Mouse (Mus musculus): Measurements from ENCODE around the gene Olfr1028. TPM values are rescaled to one million over a fixed set of nuclear protein-coding genes. Genes with fewer than 3 reads are reported as not detected.

Gene Olfr1028
- not detected for total RNA-seq (2021)

DNA sequence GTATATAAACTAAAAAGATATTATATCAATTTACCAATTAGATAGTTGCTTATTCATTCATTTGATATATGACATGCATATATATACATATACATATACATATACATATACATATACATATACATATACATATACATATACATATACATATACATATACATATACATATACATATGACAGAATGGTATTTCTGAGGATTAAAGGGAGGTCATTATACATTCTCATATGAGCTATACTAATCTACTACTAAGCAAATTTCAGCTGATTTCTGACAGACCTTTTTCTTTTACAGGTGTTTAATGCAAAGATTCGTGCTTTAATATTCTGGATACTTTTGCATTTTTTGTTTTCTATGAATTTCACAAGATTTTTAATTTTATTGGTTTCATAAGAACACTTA lies at the start of gene Olfr1028:
TSS of gene Olfr1028 (plus strand) at position 301 of the 400 bp plus-strand sequence.
- intact Hi-C loops (cut with DNase I) = no loop called here
- DNase-seq (ENCODE audit: low spot score) = no peak

DNA sequence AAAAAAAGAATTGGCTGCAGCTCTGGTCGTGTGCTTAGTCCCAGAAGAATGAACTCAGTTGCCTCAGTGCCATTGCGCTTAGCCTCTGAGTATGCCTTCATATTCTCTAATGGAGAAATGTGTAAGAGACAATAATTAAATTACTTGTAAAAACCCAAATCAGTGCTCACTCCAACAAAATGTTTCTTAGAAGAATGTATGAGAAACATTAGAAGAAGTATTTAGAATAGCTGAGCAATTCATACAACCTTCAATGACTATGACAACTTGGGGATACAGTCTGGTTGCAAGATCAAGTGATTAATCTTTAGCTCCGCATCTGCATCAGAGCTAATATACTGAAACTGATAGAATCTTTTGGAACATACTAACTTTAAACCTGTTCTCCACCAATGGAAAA lies 45.3 kb upstream of the Olfr1028 start, which contains the start of gene Olfr1024:
TSS of gene Olfr1024 (minus strand) at position 101 of the 400 bp plus-strand sequence.
- intact Hi-C loops (cut with DNase I) = no loop called here
- no peak for DNase-seq (ENCODE audit: low spot score)

DNA sequence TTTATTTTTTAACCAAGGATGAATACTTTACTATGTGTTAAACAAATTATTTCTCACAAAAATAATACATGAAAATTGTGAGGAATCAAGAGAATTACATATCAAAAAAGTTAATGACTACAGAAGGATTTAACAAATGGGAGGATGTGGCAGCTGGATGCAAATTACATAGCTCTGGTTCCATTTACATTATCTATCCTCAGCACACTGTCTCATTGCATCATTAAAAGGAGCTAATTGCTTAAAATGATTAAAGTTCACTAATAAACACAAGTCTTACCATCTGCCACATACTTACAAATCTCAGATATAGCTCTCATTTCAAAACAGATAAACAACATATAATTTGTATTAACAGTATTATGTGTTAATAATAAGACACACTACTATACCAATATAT lies 37.0 kb upstream of the Olfr1028 start:
- intact Hi-C loops (cut with DNase I) = no loop called here
- DNase-seq (ENCODE audit: low spot score) = no peak

DNA sequence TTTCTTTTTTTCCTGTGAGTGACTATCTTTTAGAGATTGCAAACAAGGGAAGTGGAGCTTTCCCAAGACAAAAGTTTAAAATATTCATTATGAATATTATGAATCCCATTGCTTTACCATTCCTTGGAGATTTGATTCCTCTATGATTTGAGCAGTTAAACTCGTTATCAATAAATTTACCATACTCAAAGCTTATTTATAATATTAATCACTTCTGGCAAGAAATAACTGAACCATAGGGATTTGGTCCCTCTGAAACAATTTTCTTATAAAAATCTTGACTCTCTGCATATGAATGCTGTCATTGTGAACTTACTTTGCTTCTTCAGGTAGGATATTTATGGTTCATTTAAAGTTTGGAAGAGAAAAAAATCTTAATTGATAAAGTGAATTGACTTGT lies 35.3 kb upstream of the Olfr1028 start, which contains the start of gene Olfr1025-ps1:
TSS of gene Olfr1025-ps1 (plus strand) at position 301 of the 400 bp plus-strand sequence.
- DNase-seq (ENCODE audit: low spot score) = no peak
- intact Hi-C loops (cut with DNase I) = no loop called here

DNA sequence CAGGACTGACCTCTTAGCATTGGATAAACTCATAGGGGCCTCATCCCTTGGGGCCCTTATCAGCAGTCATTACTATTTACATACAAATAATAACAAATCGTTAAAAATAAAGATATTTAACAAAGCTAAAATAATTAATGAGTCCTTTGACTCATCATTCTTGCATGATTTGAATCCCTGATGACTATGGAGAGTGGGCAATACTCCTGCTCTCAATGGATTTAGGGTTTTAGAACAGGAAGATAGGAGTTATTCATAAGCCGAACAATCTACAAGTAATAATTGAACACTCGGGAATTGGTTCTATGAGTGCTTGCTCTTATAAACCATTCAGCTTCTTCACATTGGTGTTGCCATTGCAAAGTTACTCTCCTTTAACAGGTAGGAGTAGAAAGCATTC lies 29.0 kb upstream of the Olfr1028 start, which contains the start of gene Olfr1026:
TSS of gene Olfr1026 (plus strand) at position 301 of the 400 bp plus-strand sequence.
- intact Hi-C loops (cut with DNase I) = no loop called here
- no peak for DNase-seq (ENCODE audit: low spot score)

DNA sequence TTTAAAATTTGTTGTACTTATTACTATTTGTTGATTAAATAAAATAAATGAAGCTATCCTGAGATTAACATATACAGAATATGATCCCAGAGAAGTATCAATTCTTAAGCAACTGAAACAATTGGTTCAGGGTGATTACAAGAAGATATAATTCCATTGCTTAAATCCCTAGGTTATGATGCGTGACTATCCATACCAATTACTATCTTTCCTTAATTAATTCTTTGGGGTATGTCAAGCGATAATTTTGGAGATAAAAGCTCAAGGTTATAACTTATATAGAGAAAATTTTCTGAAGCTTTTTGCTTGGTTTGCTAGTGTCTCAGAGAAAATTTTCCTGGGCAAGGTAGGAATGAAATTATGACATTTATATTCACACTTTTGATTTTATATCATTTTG lies 23.4 kb downstream of the Olfr1028 start, which contains the start of gene Olfr1029:
TSS of gene Olfr1029 (plus strand) at position 301 of the 400 bp plus-strand sequence.
- intact Hi-C loops (cut with DNase I) = no loop called here
- DNase-seq (ENCODE audit: low spot score) = no peak

DNA sequence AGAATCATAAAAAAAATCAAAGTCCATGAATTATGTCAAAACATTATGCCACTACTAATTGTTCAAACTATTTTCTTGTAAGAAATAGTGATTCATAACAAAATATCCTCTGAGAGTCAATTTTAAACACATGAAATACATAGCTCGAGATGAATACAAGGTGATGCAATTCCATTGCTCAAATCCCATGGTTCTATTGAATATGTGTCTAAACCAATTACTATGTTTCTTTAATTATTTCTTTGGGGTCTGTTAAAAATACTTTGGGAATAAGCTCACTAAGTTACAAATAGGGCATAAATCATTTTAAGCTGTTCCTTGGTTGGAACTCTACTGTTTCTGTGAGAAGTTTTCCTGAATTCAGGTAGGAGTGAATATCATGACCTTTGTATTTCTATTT lies 28.7 kb downstream of the Olfr1028 start, which contains the start of gene Olfr1030:
TSS of gene Olfr1030 (plus strand) at position 301 of the 400 bp plus-strand sequence.
- no peak for DNase-seq (ENCODE audit: low spot score)
- intact Hi-C loops (cut with DNase I) = no loop called here

DNA sequence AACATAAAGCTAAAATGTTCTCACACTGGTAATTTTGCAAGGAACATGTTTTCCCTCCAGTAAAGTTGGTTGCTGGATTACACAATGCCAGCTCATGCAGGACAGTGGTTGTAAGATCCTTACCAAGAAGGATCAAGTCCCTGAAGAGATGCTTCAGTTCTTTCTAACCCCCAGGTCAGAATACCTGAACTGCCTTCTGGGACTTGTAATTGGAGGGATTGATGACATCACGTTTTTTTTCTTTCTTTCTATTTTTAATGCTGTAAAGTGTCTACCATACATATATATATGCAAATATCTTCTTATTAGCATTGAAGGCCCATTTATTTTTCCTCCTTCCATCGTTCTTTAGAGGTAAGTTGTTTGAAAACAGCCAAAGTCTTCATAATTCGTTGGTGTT lies 39.8 kb downstream of the Olfr1028 start, which contains the start of gene Olfr1031:
TSS of gene Olfr1031 (plus strand) at position 301 of the 400 bp plus-strand sequence.
- intact Hi-C loops (cut with DNase I) = no loop called here
- no peak for DNase-seq (ENCODE audit: low spot score)

Other genes with a start within 250 kb of the Olfr1028 start
- gene Olfr1009, start 235.0 kb upstream of the Olfr1028 start, total RNA-seq (2021) = not detected
- gene Olfr1012, start 187.7 kb upstream of the Olfr1028 start, total RNA-seq (2021) = not detected
- not detected for gene Olfr1013, start 183.3 kb upstream of the Olfr1028 start, total RNA-seq (2021)
- not detected for gene Olfr1014, start 177.7 kb upstream of the Olfr1028 start, total RNA-seq (2021)
- gene Olfr1015, start 168.4 kb upstream of the Olfr1028 start, total RNA-seq (2021) = not detected
- gene Olfr1016, start 147.9 kb upstream of the Olfr1028 start, total RNA-seq (2021) = not detected
- not detected for gene Olfr1018, start 132.0 kb upstream of the Olfr1028 start, total RNA-seq (2021)
- not detected for gene Olfr1019, start 105.0 kb upstream of the Olfr1028 start, total RNA-seq (2021)
- not detected for gene Olfr1020, start 103.4 kb upstream of the Olfr1028 start, total RNA-seq (2021)
- not detected for gene Olfr1022, start 81.8 kb upstream of the Olfr1028 start, total RNA-seq (2021)
- gene Olfr1023, start 64.8 kb upstream of the Olfr1028 start, total RNA-seq (2021) = not detected
- gene Olfr1024, start 45.4 kb upstream of the Olfr1028 start, total RNA-seq (2021) = not detected
- gene Olfr1025-ps1, start 35.2 kb upstream of the Olfr1028 start, total RNA-seq (2021) = not detected
- not detected for gene Olfr1026, start 28.9 kb upstream of the Olfr1028 start, total RNA-seq (2021)
- gene Olfr1029, start 23.5 kb downstream of the Olfr1028 start, total RNA-seq (2021) = not detected
- not detected for gene Olfr1030, start 28.8 kb downstream of the Olfr1028 start, total RNA-seq (2021)
- not detected for gene Olfr1031, start 39.9 kb downstream of the Olfr1028 start, total RNA-seq (2021)
- not detected for gene Olfr1032, start 55.1 kb downstream of the Olfr1028 start, total RNA-seq (2021)
- gene Olfr1033, start 70.2 kb downstream of the Olfr1028 start, total RNA-seq (2021) = 1 to 10 TPM; 5.3 to 6.2 TPM
- gene Olfr1034, start 95.4 kb downstream of the Olfr1028 start, total RNA-seq (2021) = under 1 TPM; 0.14 to 0.16 TPM
- gene Olfr1036, start 123.6 kb downstream of the Olfr1028 start, total RNA-seq (2021) = not detected
- not detected for gene Olfr1037, start 136.9 kb downstream of the Olfr1028 start, total RNA-seq (2021)
- not detected for gene Olfr1039, start 185.5 kb downstream of the Olfr1028 start, total RNA-seq (2021)
- not detected for gene Olfr1040, start 196.3 kb downstream of the Olfr1028 start, total RNA-seq (2021)
- not detected for gene Olfr1042, start 211.4 kb downstream of the Olfr1028 start, total RNA-seq (2021)
- gene Olfr1043, start 217.1 kb downstream of the Olfr1028 start, total RNA-seq (2021) = not detected
- not detected for gene Olfr1044, start 227.4 kb downstream of the Olfr1028 start, total RNA-seq (2021)
- gene Olfr52, start 235.2 kb downstream of the Olfr1028 start, total RNA-seq (2021) = not detected

All from heart, postnatal 25 days (tissue).